Mouse (Mus musculus) testis, adult 2 months (tissue): ENCODE data around the gene Cdk5r2.

Experiments used
- CTCF ChIP-seq: fragments of 200-500 bp; IDR thresholded peaks from 2 replicates; pipeline ENCODE4 v1.5.1; 2012; ENCODE audit warnings: low read depth, mild to moderate bottlenecking, inconsistent platforms, low read length, moderate library complexity; ENCODE audit not compliant: control insufficient read depth, insufficient read depth, insufficient replicate concordance
- POLR2A ChIP-seq: fragments of 200-500 bp; IDR thresholded peaks from 2 replicates; pipeline ENCODE4 v1.6.1; 2012; ENCODE audit warnings: low read depth, mild to moderate bottlenecking, inconsistent platforms, low read length, moderate library complexity; ENCODE audit not compliant: control insufficient read depth

DNA sequence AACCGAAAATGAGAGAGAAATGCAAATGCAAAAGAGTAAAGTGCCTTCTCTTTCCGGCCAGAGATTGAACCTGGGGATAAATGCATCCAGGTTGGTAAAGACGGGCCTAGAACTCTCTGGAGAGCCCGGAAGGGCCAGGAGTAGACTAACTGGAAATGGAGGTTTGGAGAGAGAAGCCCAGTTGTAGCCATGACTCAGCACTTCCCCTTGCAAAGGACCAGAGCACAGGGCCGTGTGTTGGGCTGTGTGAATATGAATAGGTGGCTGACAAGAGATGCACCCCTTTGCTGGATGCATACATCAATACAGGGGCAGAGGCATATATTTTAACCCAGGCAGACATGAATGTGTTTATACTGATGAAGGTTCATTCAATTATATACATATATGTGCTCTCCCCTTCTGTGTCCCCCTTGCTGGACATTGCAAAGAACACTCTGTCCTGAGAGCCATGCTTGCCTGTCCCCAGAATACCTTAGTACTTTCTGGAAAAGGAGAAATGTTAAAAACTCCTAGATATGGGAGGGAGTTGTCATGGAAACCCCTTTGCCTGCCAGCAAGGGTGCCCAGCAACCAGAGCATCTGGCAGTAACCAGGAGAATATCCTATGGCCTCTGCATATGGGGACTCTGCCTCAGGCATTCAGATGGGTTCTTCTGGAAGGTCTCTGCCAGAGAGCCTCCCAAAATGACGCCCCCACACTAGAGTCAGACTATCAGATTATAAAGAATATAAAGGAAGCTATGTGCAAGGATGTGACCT, 4.7 kb downstream of the Cdk5r2 start:
- TF ChIP-seq POLR2A (no peak), CTCF (no peak)
